Mouse (Mus musculus) thymus, adult 2 months (tissue): ENCODE results near the gene Sapcd2.

ENCODE experiments used
- CTCF ChIP-seq: fragments of 200-500 bp; IDR thresholded peaks from 2 replicates; pipeline ENCODE4 v1.5.1; 2012; ENCODE audit warnings: mild to moderate bottlenecking, control low read depth, low read length, moderate library complexity, borderline replicate concordance; ENCODE audit not compliant: control insufficient read depth, poor library complexity, insufficient read depth; ENCODE audit errors: extremely low read depth
- POLR2A ChIP-seq: fragments of 200-500 bp; IDR thresholded peaks from 2 replicates; pipeline ENCODE4 v1.6.1; 2012; ENCODE audit warnings: mild to moderate bottlenecking, low read length, control low read depth, moderate library complexity; ENCODE audit not compliant: control insufficient read depth, poor library complexity, insufficient read depth; ENCODE audit errors: extremely low read depth

- TF ChIP-seq CTCF (no peak), POLR2A (no peak)
Measured at GRCm38 (mm10) chr2:25373431-25373830, 1.3 kb downstream of the Sapcd2 start.
